Mouse (Mus musculus): ENCODE results near the gene Sec61a1. TPM values are rescaled to one million over a fixed set of nuclear protein-coding genes. Genes with fewer than 3 reads are reported as not detected.

Gene Sec61a1
- polyA plus RNA-seq, 1 experiment from 2014 or later = 149 TPM

DNA sequence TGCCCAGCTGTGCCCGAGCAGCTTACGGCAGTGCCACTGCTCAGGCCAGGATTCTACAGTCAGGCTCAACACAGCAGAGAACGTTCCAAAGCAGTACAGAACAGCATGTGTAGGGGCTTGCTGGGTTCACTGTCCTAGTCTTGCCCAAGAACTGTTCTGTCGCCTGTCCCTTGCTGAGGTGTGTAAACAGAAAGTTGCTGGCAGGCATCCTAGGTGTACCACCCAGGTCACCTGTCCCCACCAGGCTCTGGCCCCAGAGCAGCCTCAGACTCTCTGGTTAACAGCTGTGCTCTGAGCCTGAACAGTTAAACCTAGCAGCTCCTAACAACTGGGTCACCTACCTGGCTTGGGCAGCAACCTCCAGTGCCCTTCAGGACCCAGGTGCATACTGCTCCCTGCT lies 15.7 kb downstream of the Sec61a1 start:
- no peak overlapping the region for H3K4me3 ChIP-seq (ENCODE audit: low read depth, low read length)
- WGBS = 85% methylated on average over 4 of the region's 4 CpGs
- no peaks in the 10 kb centered on the region for H3K9me3 ChIP-seq (ENCODE audit: low read length)
- no peak overlapping the region for H3K9ac ChIP-seq (replicated peaks; ENCODE audit: low read depth)
- DNase-seq (ENCODE audit: low spot score) (no peak), ATAC-seq (no peak)
- TF ChIP-seq CTCF (IDR thresholded peaks at IDR 0.05) = no peak
- H3K4me1 ChIP-seq (ENCODE audit: insufficient read depth, low read depth, low read length) = no peaks in the 10 kb centered on the region; the same call in 1 of the 2 replicates
- H3K4me2 ChIP-seq (replicated peaks; ENCODE audit: low read depth, low read length) = no peak overlapping the region
- no peak overlapping the region for H3K27ac ChIP-seq (ENCODE audit: low read length)
- no peaks in the 10 kb centered on the region for H3K27me3 ChIP-seq (replicated peaks; ENCODE audit: insufficient read depth, low read length)
- peaks cover 53% of the 10 kb centered on the region for H3K36me3 ChIP-seq (ENCODE audit: insufficient read depth, low read length)

DNA sequence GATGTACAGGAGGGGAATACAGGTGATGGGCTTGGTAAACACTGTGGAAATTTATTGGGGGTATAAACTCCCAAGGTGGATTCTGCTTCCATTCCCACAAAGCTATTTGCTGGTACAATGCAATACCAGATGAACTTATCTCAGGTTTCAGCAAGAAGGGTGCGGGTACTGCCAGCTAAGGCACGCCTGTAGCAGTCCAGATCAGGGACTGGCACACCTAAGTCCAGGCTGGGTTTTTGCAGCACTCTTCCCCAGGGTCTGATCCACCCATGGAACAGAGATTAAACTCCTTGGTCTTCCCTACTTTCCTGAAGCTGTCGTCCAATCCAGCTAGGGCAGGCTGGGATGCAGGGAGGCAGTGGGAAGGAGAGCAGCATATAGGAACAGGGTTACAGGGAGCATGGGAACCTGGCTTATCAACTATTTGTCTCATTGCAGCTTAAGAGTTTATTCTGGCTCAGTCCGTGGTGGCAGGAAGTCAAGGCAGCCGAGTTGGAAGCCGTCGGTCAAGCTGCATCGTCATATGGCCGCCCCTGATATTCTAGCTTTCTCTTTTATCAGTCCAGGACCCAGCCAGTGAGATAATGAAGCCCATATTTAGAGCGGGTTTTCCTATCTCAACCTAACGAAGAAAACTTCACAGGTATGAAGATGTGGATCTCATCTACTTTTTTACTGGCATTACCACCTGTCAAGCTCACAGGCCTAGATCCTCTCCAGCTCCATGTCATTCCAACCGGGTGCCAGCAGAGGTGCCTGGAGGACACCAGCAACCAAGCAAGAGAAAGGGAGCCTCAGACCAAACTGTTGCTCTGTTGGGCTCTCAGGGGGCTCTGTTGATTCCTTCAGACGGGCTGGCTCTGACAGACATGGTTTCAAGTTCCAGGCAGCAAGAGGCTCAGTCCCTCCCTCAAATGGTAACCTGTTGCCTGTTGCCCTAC lies 16.4 kb downstream of the Sec61a1 start:
- 59% methylated on average over 13 of the region's 13 CpGs for WGBS
- Histone ChIP-seq H3K9ac (replicated peaks; ENCODE audit: low read depth) (no peak overlapping the region), H3K4me2 (replicated peaks; ENCODE audit: low read depth, low read length) (no peak overlapping the region), H3K4me3 (ENCODE audit: low read depth, low read length) (no peak overlapping the region), H3K27ac (ENCODE audit: low read length) (no peak overlapping the region), H3K9me3 (ENCODE audit: low read length) (no peaks in the 10 kb centered on the region), H3K4me1 (ENCODE audit: insufficient read depth, low read depth, low read length) (no peaks in the 10 kb centered on the region; the same call in 1 of the 2 replicates), H3K27me3 (replicated peaks; ENCODE audit: insufficient read depth, low read length) (no peaks in the 10 kb centered on the region), H3K36me3 (ENCODE audit: insufficient read depth, low read length) (peaks cover 45% of the 10 kb centered on the region)
- ATAC-seq (no peak), DNase-seq (ENCODE audit: low spot score) (no peak)
- TF ChIP-seq EP300 (IDR thresholded peaks at IDR 0.05) = no peak
- TF ChIP-seq CTCF (IDR thresholded peaks at IDR 0.05) = no peak

- H3K36me3 ChIP-seq (ENCODE audit: insufficient read depth, low read length) = peaks cover 33% of the 10 kb centered on the region
- ATAC-seq = no peak
- H3K4me2 ChIP-seq (replicated peaks; ENCODE audit: low read depth, low read length) = peak overlapping the region; percentile 90
- 11% methylated on average over 3 of the region's 3 CpGs for WGBS
- H3K9ac ChIP-seq (replicated peaks; ENCODE audit: low read depth) = no peak overlapping the region
- H3K9me3 ChIP-seq (ENCODE audit: low read length) = no peaks in the 10 kb centered on the region
- H3K27me3 ChIP-seq (replicated peaks; ENCODE audit: insufficient read depth, low read length) = no peaks in the 10 kb centered on the region
- no peak overlapping the region for H3K27ac ChIP-seq (ENCODE audit: low read length)
- peak overlapping the region; percentile 45 for H3K4me3 ChIP-seq (ENCODE audit: low read depth, low read length)
- TF ChIP-seq EP300 (IDR thresholded peaks at IDR 0.05) (no peak), CTCF (IDR thresholded peaks at IDR 0.05) (no peak)
- H3K4me1 ChIP-seq (ENCODE audit: insufficient read depth, low read depth, low read length) = no peaks in the 10 kb centered on the region; the same call in 1 of the 2 replicates
- DNase-seq (ENCODE audit: low spot score) = no peak
Measured at GRCm38 (mm10) chr6:88500405-88500767, 18.3 kb downstream of the Sec61a1 start.

GRCm38 (mm10) chr6:88499481-88500404 lies 19.0 kb downstream of the Sec61a1 start:
- DNase-seq (ENCODE audit: low spot score) = peak; percentile 71
- Histone ChIP-seq H3K4me1 (ENCODE audit: insufficient read depth, low read depth, low read length) (no peaks in the 10 kb centered on the region; the same call in 1 of the 2 replicates), H3K27ac (ENCODE audit: low read length) (no peak overlapping the region), H3K36me3 (ENCODE audit: insufficient read depth, low read length) (peaks cover 27% of the 10 kb centered on the region), H3K9me3 (ENCODE audit: low read length) (no peaks in the 10 kb centered on the region), H3K4me3 (ENCODE audit: low read depth, low read length) (peak overlapping the region; percentile 45), H3K27me3 (replicated peaks; ENCODE audit: insufficient read depth, low read length) (no peaks in the 10 kb centered on the region), H3K4me2 (replicated peaks; ENCODE audit: low read depth, low read length) (peak overlapping the region; percentile 90), H3K9ac (replicated peaks; ENCODE audit: low read depth) (no peak overlapping the region)
- 5% methylated on average over 60 of the region's 76 CpGs for WGBS
- TF ChIP-seq CTCF (IDR thresholded peaks at IDR 0.05) (peak; percentile 79), EP300 (IDR thresholded peaks at IDR 0.05) (no peak)
- peak; percentile 69 for ATAC-seq

DNA sequence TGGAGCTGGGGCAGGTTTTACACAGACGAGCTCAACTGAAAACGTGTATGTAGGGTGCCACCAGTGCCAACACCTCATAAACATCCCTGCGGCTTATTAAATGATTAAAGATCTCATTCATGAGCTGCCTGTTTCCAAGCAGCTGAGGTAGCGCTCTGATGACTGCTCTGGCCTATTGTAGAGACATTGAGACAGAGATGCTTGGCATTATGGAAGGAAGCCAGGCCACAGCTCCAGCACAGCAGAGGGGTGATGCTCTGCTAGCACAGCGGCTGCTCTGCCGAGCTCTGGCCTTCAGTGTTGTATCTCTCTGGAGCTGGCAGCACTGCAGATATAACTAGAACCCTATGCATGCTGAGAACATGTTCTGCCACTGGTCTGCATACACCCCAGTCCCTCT lies 25.0 kb downstream of the Sec61a1 start:
- no peak for ATAC-seq
- H3K27ac ChIP-seq (ENCODE audit: low read length) = no peak overlapping the region
- H3K27me3 ChIP-seq (replicated peaks; ENCODE audit: insufficient read depth, low read length) = no peaks in the 10 kb centered on the region
- DNase-seq (ENCODE audit: low spot score) = no peak
- no peaks in the 10 kb centered on the region for H3K4me1 ChIP-seq (ENCODE audit: insufficient read depth, low read depth, low read length)
- H3K36me3 ChIP-seq (ENCODE audit: insufficient read depth, low read length) = peaks cover 14% of the 10 kb centered on the region; the same call in 1 of the 2 replicates
- H3K4me2 ChIP-seq (replicated peaks; ENCODE audit: low read depth, low read length) = no peak overlapping the region
- WGBS = 80% methylated on average over 6 of the region's 6 CpGs
- no peaks in the 10 kb centered on the region for H3K9me3 ChIP-seq (ENCODE audit: low read length)
- H3K9ac ChIP-seq (replicated peaks; ENCODE audit: low read depth) = no peak overlapping the region
- TF ChIP-seq CTCF (IDR thresholded peaks at IDR 0.05) (no peak), EP300 (IDR thresholded peaks at IDR 0.05) (no peak)
- H3K4me3 ChIP-seq (ENCODE audit: low read depth, low read length) = no peak overlapping the region

All from lung, postnatal 0 days (tissue).